9 mouse cellular contexts compared by ENCODE assay signal in the genomic region with DNA sequence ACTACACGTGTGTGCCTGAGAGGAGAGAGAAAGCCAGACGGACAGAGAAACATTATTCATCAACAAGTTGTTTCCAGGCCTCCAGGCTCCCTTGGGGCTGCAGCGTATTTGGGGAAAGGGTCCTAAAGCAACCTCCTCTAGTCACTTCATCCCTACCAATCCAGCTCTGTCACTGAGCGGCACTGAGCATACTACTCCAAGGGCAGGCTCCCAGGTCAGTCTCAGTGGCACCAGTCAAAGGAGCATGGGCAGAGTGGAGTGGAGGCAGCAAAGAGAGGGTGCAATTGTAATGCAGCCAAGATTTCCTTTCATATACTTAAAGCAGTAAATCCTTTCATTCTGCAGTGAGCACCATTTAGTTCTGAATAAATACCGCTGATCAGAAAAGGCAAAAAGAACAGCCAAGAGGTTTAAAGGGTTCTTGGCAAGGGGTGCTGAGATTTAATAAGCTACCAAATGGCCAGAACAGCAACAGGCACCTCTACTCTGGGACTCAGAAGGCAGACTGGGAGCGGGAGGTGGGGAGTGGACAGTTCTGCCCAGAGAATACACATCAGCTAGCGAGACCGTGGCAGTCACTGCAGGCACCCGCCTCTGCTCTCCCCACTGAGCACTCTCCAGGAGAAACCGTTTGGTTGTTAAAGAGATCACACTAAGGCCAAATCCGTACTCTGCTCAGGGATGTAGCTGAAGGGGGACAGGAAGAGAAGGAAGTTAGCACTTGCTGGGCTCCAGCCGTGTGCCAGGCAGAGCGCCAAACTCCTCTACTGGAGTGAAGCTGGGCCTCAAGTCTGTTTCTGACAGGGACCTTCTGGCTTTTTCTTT. TPM values are rescaled to one million over a fixed set of nuclear protein-coding genes. Genes with fewer than 3 reads are reported as not detected.
DNase-seq lines count a peak whose midpoint lies in the region; ATAC-seq lines count a peak whose summit lies in the region.
"Had no signal": no experiment of that assay in that cellular context is flagged by ENCODE, and none has a peak within 500 bp of the region (broad histone marks: within the 10 kb centered on the region; RNA-seq: fewer than 3 reads in every experiment).

No protein-coding gene starts in this region.

- H3K4me3 ChIP-seq in hindbrain, embryonic 16.5 days (ENCODE audit: low read length), result no peak overlapping the region
- no peak overlapping the region for H3K4me3 ChIP-seq in midbrain, embryonic 16.5 days (ENCODE audit: low read depth, low read length)
- H3K4me3 ChIP-seq in kidney, embryonic 14.5 days (ENCODE audit: low read length), result no peak overlapping the region
- H3K4me3 ChIP-seq: megakaryocyte, embryonic 14.5 days had no signal

- 0 out of 2 replicates have a peak overlapping the region, but pooled peaks have one; percentile 35 for H3K27ac ChIP-seq in hindbrain, embryonic 16.5 days (ENCODE audit: low read depth, low read length)
- H3K27ac ChIP-seq in midbrain, embryonic 16.5 days (ENCODE audit: low read length), result peak overlapping the region; percentile 34; the same call in 1 of the 2 replicates
- H3K27ac ChIP-seq in kidney, embryonic 14.5 days (ENCODE audit: low read depth, low read length), result no peak overlapping the region

- no peak overlapping the region for H3K4me2 ChIP-seq in hindbrain, embryonic 16.5 days (ENCODE audit: low read length)
- H3K4me2 ChIP-seq in midbrain, embryonic 16.5 days (ENCODE audit: low read length), result no peak overlapping the region
- no peak overlapping the region for H3K4me2 ChIP-seq in kidney, embryonic 14.5 days (replicated peaks; ENCODE audit: low read depth, low read length)

- peak; percentile 62 for ATAC-seq in hindbrain, embryonic 16.5 days
- peak; percentile 56 for ATAC-seq in midbrain, embryonic 16.5 days
- ATAC-seq in kidney, embryonic 14.5 days (ENCODE audit: low FRiP score, low TSS enrichment), result no peak

- 45% methylated on average over 13 of the region's 13 CpGs for WGBS in hindbrain, embryonic 16.5 days
- 59% methylated on average over 13 of the region's 13 CpGs for WGBS in midbrain, embryonic 16.5 days
- WGBS in kidney, embryonic 14.5 days, result 65% methylated on average over 13 of the region's 13 CpGs

- H3K9me3 ChIP-seq in hindbrain, embryonic 16.5 days (ENCODE audit: control insufficient read depth, low read length), result no peaks in the 10 kb centered on the region
- H3K9me3 ChIP-seq in midbrain, embryonic 16.5 days (replicated peaks; ENCODE audit: control insufficient read depth, low read length, poor library complexity, severe bottlenecking), result no peaks in the 10 kb centered on the region
- no peaks in the 10 kb centered on the region for H3K9me3 ChIP-seq in kidney, embryonic 14.5 days (ENCODE audit: control insufficient read depth, low read length)
- H3K9me3 ChIP-seq: megakaryocyte, embryonic 14.5 days had no signal

- peak; percentile 76 to 81 for DNase-seq in kidney, postnatal 4 days
- no peak for DNase-seq in kidney, adult 8-10 months
- peak; percentile 85 for DNase-seq in cerebellum, adult 9-10 months
- no peak for DNase-seq in ovary, postnatal 14 days (ENCODE audit: low spot score)
- DNase-seq in kidney, adult 11 months, result no peak

- no peaks in the 10 kb centered on the region; the same call in 1 of the 2 replicates for H3K36me3 ChIP-seq in hindbrain, embryonic 16.5 days (ENCODE audit: control insufficient read depth, insufficient read depth, low read length)
- H3K36me3 ChIP-seq in midbrain, embryonic 16.5 days (ENCODE audit: control insufficient read depth, insufficient read depth, low read length), result no peaks in the 10 kb centered on the region
- no peaks in the 10 kb centered on the region for H3K36me3 ChIP-seq in kidney, embryonic 14.5 days (ENCODE audit: control insufficient read depth, insufficient read depth, low read length)

- H3K4me1 ChIP-seq in hindbrain, embryonic 16.5 days (ENCODE audit: control insufficient read depth, insufficient read depth, low read depth, low read length), result no peaks in the 10 kb centered on the region; the same call in 1 of the 2 replicates
- no peaks in the 10 kb centered on the region; the same call in none of the 2 replicates for H3K4me1 ChIP-seq in midbrain, embryonic 16.5 days (ENCODE audit: control insufficient read depth, insufficient read depth, low read length)
- 0 out of 2 replicates have a peak, but pooled peaks cover 2% of the 10 kb centered on the region for H3K4me1 ChIP-seq in kidney, embryonic 14.5 days (ENCODE audit: control insufficient read depth, insufficient read depth, low read length)

- H3K27me3 ChIP-seq in hindbrain, embryonic 16.5 days (replicated peaks; ENCODE audit: control insufficient read depth, insufficient read depth, low read length), result no peaks in the 10 kb centered on the region
- no peaks in the 10 kb centered on the region for H3K27me3 ChIP-seq in midbrain, embryonic 16.5 days (ENCODE audit: control insufficient read depth, insufficient read depth, low read depth, low read length)
- no peaks in the 10 kb centered on the region for H3K27me3 ChIP-seq in kidney, embryonic 14.5 days (ENCODE audit: control insufficient read depth, insufficient read depth, low read length)

- H3K9ac ChIP-seq in hindbrain, embryonic 16.5 days (ENCODE audit: low read depth, low read length), result no peak overlapping the region; the same call in 1 of the 2 replicates
- no peak overlapping the region; the same call in 1 of the 2 replicates for H3K9ac ChIP-seq in midbrain, embryonic 16.5 days (ENCODE audit: low read depth, low read length)
- H3K9ac ChIP-seq in kidney, embryonic 14.5 days (ENCODE audit: low read depth, low read length), result no peak overlapping the region

RNA-seq across cellular contexts. Expression of a gene that starts 19.8 kb away (rescaled TPM):
- polyA plus RNA-seq in hindbrain, embryonic 16.5 days (2015; fragmentation: Nextera tagmentation; extraction: Ambion mirVana), result 61.2 and 67.7 TPM in 2 replicates
- 73.0 and 74.4 TPM in 2 replicates for polyA plus RNA-seq in midbrain, embryonic 16.5 days (2015; fragmentation: Nextera tagmentation; extraction: Ambion mirVana)
- polyA plus RNA-seq in kidney, embryonic 14.5 days (2014; fragmentation: Nextera tagmentation; extraction: Ambion mirVana), result 58.6 and 81.6 TPM in 2 replicates

RNA-seq across cellular contexts. Expression of a gene that starts 28.8 kb away (rescaled TPM):
- 21.8 and 24.5 TPM in 2 replicates for polyA plus RNA-seq in hindbrain, embryonic 16.5 days (2015; fragmentation: Nextera tagmentation; extraction: Ambion mirVana)
- 9.7 and 17.5 TPM in 2 replicates for polyA plus RNA-seq in midbrain, embryonic 16.5 days (2015; fragmentation: Nextera tagmentation; extraction: Ambion mirVana)
- polyA plus RNA-seq in kidney, embryonic 14.5 days (2014; fragmentation: Nextera tagmentation; extraction: Ambion mirVana), result 24.3 and 32.8 TPM in 2 replicates

RNA-seq across cellular contexts. Expression of a gene that starts 47.8 kb away (rescaled TPM):
- polyA plus RNA-seq in hindbrain, embryonic 16.5 days (2015; fragmentation: Nextera tagmentation; extraction: Ambion mirVana), result 16.1 and 17.4 TPM in 2 replicates
- 18.1 and 18.4 TPM in 2 replicates for polyA plus RNA-seq in midbrain, embryonic 16.5 days (2015; fragmentation: Nextera tagmentation; extraction: Ambion mirVana)
- 14.8 and 15.0 TPM in 2 replicates for polyA plus RNA-seq in kidney, embryonic 14.5 days (2014; fragmentation: Nextera tagmentation; extraction: Ambion mirVana)

Comparison
In these comparisons a context has a peak if more than half of its experiments do, and no peak if none do; other contexts are left out.
1. DNase-seq: peak in kidney, postnatal 4 days (2 of 2) and cerebellum, adult 9-10 months (single experiment); none in kidney, adult 8-10 months (0 of 2), ovary, postnatal 14 days (single experiment) and kidney, adult 11 months (single experiment).